Mouse (Mus musculus) kidney, adult 9 months (tissue): Measurements from ENCODE around the gene Itih1.

Experiments
- DNase-seq: peaks from one replicate; pipeline ENCODE4 v3.0.0; 2022

Itih1 gene

GRCm38 (mm10) chr14:30903036-30903435 is 40.1 kb downstream of the Itih1 start:
- DNase-seq, result no peak

- no peak for DNase-seq
Measured at GRCm38 (mm10) chr14:30902628-30903027, 40.5 kb downstream of the Itih1 start.

- DNase-seq, result no peak
Measured at GRCm38 (mm10) chr14:30899972-30900371, 43.1 kb downstream of the Itih1 start.

GRCm38 (mm10) chr14:30888271-30888732 is 54.8 kb downstream of the Itih1 start:
- peak; percentile 62 for DNase-seq

GRCm38 (mm10) chr14:30886204-30886603 is 56.9 kb downstream of the Itih1 start, which contains the start of gene Itih4:
TSS of gene Itih4 (plus strand) at chr14:30886476.
- no peak for DNase-seq

- DNase-seq, result no peak
Measured at GRCm38 (mm10) chr14:30885298-30885697, 57.8 kb downstream of the Itih1 start.

GRCm38 (mm10) chr14:30881718-30882108 is 61.4 kb downstream of the Itih1 start:
- DNase-seq, result no peak

- DNase-seq, result peak; percentile 58
Measured at GRCm38 (mm10) chr14:30880811-30881717, 62.0 kb downstream of the Itih1 start.

- DNase-seq, result no peak
Measured at GRCm38 (mm10) chr14:30880251-30880650, 62.8 kb downstream of the Itih1 start.

GRCm38 (mm10) chr14:30879794-30880193 is 63.3 kb downstream of the Itih1 start:
- DNase-seq, result no peak
